Mouse (Mus musculus) ES-Bruce4 (cell line): ENCODE results near the gene Hoxa13. TPM values are rescaled to one million over a fixed set of nuclear protein-coding genes. Genes with fewer than 3 reads are reported as not detected.

Source experiments
- H3K27ac ChIP-seq: 2 replicates; pipeline ENCODE4 v1.5.1; 2012; ENCODE audit warnings: low read length, inconsistent platforms; ENCODE audit not compliant: insufficient read depth
- H3K27me3 ChIP-seq: 2 replicates; pipeline ENCODE4 v1.6.1; 2012; ENCODE audit warnings: mild to moderate bottlenecking, low read length, inconsistent platforms; ENCODE audit not compliant: control insufficient read depth, poor library complexity, insufficient read depth, severe bottlenecking
- H3K36me3 ChIP-seq: 2 replicates; pipeline ENCODE4 v1.6.1; 2012; ENCODE audit warnings: inconsistent platforms, mild to moderate bottlenecking, low read length, moderate library complexity; ENCODE audit not compliant: control insufficient read depth, poor library complexity, insufficient read depth, severe bottlenecking
- H3K4me1 ChIP-seq: one replicate; pipeline ENCODE4 v1.8.1; 2011; ENCODE audit warnings: low read length; ENCODE audit not compliant: control insufficient read depth, insufficient read depth
- H3K4me3 ChIP-seq: 2 replicates; pipeline ENCODE4 v1.5.1; 2011; ENCODE audit warnings: low read depth, mild to moderate bottlenecking, low read length
- H3K9ac ChIP-seq: 2 replicates; pipeline ENCODE4 v1.6.1; 2012; ENCODE audit warnings: low read depth, mild to moderate bottlenecking, inconsistent platforms; ENCODE audit not compliant: poor library complexity, severe bottlenecking
- H3K9me3 ChIP-seq: replicated peaks from 2 replicates; pipeline ENCODE4 v1.6.1; 2012; ENCODE audit warnings: mild to moderate bottlenecking, low read length, inconsistent platforms; ENCODE audit not compliant: control insufficient read depth, poor library complexity, insufficient read depth, severe bottlenecking
- CTCF ChIP-seq: IDR thresholded peaks from one replicate; pipeline ENCODE4 v1.8.1; 2011; ENCODE audit warnings: low read depth, low read length
- EP300 ChIP-seq: IDR thresholded peaks from 2 replicates; pipeline ENCODE4 v1.6.1; 2011; ENCODE audit warnings: low read depth, low read length; ENCODE audit not compliant: insufficient read depth
- POLR2A ChIP-seq: IDR thresholded peaks from one replicate; pipeline ENCODE4 v1.8.1; 2011; ENCODE audit warnings: low read length; ENCODE audit not compliant: insufficient read depth
- polyA plus RNA-seq: library from polyadenylated mRNA; stranded (reverse); fragments of >200 nt; gene quantifications from 2 replicates; pipeline ENCODE4 v1.2.4, GENCODE M21; 2011; ENCODE audit warnings: low read depth; ENCODE audit not compliant: missing spikeins, insufficient read depth, insufficient read length

Gene Hoxa13
- polyA plus RNA-seq, 1 experiment: 0.25 TPM

DNA sequence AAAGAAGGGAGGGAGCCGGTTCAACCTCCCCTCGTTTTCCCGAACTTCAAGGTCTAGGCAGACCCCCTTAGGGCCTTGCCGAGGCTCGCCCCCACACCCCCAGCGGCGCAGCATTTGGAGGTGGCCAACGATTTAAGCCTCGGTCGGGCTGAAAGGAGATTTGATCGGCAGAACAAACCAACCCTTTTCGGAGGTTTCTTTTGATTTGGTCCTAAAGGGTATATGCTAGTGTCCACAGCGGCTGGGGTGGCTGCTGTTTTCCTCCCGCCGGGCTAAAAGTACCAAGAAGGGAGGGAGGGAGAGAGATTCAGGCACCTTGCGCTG lies 11.3 kb downstream of the Hoxa13 start:
- Histone ChIP-seq H3K4me1 (no peaks in the 10 kb centered on the region), H3K9me3 (no peaks in the 10 kb centered on the region), H3K27ac (no peak overlapping the region), H3K4me3 (0 out of 2 replicates have a peak overlapping the region, but pooled peaks have one; percentile 8), H3K27me3 (peaks cover 68% of the 10 kb centered on the region), H3K9ac (no peak overlapping the region), H3K36me3 (no peaks in the 10 kb centered on the region)
- no peak for TF ChIP-seq EP300
- no peak for TF ChIP-seq CTCF
- TF ChIP-seq POLR2A: no peak

DNA sequence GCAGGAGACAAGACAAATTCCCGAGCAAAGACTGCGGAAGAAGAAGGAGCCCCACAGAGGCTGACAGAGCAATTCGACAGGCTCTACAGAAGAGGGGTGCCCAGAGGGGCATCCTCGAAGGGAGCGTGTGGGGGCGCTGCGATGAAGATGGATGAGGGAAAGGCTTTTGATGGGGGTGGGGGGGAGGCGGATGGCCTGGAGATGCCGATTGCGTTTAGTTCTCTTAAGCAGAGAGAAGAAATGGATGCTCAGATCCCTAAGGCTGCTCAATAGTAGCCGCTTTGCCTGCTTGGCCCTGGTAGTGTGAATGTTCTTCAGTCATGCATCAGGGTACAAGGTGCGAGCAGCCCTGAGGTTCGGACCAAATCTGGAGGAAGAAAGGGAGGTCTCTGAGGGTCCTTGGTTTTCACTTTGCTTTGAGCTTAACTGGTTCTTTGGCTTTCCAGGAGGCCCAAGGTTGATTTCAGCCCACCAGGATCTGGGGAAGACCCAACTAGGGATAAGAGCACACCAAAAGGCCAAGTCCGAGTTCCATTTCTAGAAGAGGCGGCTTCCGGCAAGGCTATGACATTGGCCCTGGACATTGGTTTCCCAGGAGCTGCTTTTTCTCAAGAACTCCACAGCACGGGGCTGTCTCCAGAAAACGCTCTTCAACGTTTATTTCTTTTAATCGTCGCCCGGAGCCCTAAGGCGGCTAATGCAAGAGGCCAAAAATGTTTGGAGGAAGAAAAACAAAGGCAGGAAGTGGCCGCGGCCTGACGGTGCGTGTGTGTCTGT lies 11.9 kb downstream of the Hoxa13 start:
- Histone ChIP-seq H3K9me3 (no peaks in the 10 kb centered on the region), H3K27ac (no peak overlapping the region), H3K4me1 (no peaks in the 10 kb centered on the region), H3K36me3 (no peaks in the 10 kb centered on the region), H3K9ac (no peak overlapping the region), H3K4me3 (0 out of 2 replicates have a peak overlapping the region, but pooled peaks have one; percentile 8), H3K27me3 (peaks cover 64% of the 10 kb centered on the region)
- TF ChIP-seq EP300 (no peak), CTCF (no peak), POLR2A (no peak)

DNA sequence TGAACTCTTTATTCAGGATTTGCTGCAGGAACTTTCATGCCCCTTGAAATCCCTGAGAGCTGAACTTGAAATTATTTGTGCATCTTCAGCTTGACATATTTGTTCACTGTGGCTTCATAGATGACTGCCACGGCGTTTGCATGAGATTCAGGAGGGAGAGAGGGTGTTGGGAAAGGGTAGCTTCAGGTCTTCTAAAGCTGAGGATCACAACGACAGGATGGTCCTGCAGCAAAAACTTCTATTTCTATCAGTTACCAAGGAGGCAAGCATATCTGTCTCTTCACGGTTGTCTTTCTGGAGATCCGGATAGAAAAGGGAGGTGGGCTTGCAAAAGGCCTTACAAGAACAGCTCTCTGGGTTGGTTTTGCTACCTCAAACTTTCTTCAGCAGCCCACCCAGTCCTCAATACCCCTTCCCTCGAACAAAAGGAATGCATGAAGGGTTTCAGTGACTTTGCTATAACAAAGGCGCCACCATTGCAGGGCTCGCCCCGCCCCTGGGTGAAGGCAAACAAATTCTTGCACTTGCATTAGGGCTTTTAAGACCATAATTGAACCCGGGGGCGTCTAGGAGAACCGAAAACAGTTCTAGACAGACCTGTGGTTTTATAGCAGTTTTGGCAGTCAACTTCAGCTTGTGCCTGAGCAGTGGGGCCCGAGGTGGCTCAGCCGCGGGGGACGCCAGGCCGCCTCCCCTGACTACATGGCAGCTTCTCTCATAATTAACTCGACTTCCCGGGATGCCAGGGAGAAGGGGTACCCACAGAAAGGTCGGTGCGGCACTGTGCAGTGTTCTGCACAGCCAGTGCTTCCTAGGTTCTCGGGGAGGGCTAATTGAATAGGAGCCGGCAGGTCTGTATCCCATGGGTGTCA lies 12.7 kb downstream of the Hoxa13 start:
- Histone ChIP-seq H3K36me3 (no peaks in the 10 kb centered on the region), H3K9me3 (no peaks in the 10 kb centered on the region), H3K9ac (no peak overlapping the region), H3K27ac (no peak overlapping the region), H3K4me1 (no peaks in the 10 kb centered on the region), H3K27me3 (peaks cover 63% of the 10 kb centered on the region), H3K4me3 (no peak overlapping the region)
- TF ChIP-seq EP300: no peak
- TF ChIP-seq CTCF: no peak
- no peak for TF ChIP-seq POLR2A

DNA sequence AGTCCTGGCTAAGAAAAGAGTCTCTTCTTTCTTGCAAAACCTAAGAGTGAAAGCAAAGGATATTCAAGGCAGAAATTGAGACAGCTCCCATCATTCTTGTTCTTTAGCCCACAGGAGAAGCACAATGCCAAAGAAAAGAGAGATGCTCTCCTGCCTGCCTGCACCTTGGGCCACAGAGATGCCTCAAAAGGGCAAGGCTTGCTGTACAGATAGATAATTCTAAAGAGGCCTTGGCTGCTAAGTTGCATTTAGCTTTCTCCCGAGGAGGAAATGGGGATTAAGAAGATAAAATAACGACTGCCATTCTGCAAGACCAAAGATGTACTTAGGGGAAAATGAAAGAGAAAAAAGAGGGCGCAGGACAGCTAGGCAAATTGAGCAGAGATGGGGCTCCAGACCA lies 13.8 kb downstream of the Hoxa13 start:
- Histone ChIP-seq H3K36me3 (no peaks in the 10 kb centered on the region), H3K4me3 (no peak overlapping the region), H3K9me3 (no peaks in the 10 kb centered on the region), H3K4me1 (no peaks in the 10 kb centered on the region), H3K27ac (no peak overlapping the region), H3K27me3 (peaks cover 63% of the 10 kb centered on the region), H3K9ac (no peak overlapping the region)
- TF ChIP-seq CTCF (no peak), POLR2A (no peak), EP300 (no peak)

DNA sequence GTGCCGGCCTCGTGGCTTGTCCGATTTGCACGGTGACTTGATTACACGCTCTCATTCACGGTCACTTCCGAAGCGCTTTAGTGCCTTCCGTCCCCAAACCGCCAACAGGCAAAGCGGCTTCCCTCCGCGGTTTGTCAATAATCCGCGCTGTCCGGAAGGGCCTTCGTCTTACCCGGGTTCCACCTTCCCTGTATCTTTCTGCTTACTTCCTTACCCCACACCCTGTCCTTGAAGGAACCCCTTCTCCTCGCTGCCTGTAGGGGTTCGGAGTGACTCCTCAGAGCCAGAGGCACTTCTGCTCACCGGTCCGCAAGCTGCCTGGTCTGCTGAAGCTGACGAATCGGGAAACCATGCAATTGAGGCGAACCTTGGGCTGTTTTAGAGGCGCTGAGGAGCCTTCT lies 14.3 kb downstream of the Hoxa13 start:
- Histone ChIP-seq H3K27me3 (peaks cover 61% of the 10 kb centered on the region), H3K9me3 (no peaks in the 10 kb centered on the region), H3K27ac (no peak overlapping the region), H3K9ac (no peak overlapping the region), H3K36me3 (no peaks in the 10 kb centered on the region), H3K4me3 (no peak overlapping the region), H3K4me1 (no peaks in the 10 kb centered on the region)
- TF ChIP-seq EP300 (no peak), POLR2A (no peak), CTCF (no peak)

DNA sequence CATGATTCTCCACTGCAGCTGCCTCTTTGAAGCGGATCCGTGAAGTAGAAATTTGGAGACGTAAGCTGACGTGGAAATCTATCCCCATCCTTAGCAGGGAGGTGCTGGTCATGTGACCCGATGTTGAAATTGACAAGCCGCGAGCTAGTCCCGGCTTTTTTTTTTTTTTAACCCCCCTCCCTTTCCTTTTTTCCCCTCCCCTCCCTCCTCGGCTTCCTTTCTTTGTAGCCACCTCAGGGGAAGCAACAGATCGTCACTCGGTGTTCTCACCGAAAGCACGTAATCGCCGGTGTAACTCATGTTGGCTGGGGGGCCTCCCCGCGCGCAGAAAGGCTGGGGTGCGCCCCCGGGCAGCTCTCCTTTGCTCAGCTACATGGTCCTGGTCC lies 14.9 kb downstream of the Hoxa13 start, which contains the start of gene Hoxa11:
Hoxa11 (minus strand) TSS at position 54 of the 386 bp plus-strand sequence.
- Histone ChIP-seq H3K27me3 (peaks cover 64% of the 10 kb centered on the region), H3K9ac (peak within 1 kb of the TSS; percentile 39; the same call in 1 of the 2 replicates), H3K27ac (no peak within 1 kb of the TSS), H3K4me1 (no peaks in the 10 kb centered on the region), H3K36me3 (no peaks in the 10 kb centered on the region), H3K4me3 (peak within 1 kb of the TSS; percentile 6), H3K9me3 (no peaks in the 10 kb centered on the region)
- no peak for TF ChIP-seq EP300
- TF ChIP-seq POLR2A: no peak
- no peak for TF ChIP-seq CTCF
